Mouse (Mus musculus) right cerebral cortex, postnatal 4 days (tissue): ENCODE results near the gene Atp1b3.
"Not testable (repeated sequence)": the region's sequence is repeated elsewhere in the genome, so short reads cannot be mapped to it uniquely, and the experiment has no call there.

Source experiments
- DNase-seq: peaks from one replicate; pipeline ENCODE4 v3.0.0-alpha.2; 2022

Atp1b3 gene

DNA sequence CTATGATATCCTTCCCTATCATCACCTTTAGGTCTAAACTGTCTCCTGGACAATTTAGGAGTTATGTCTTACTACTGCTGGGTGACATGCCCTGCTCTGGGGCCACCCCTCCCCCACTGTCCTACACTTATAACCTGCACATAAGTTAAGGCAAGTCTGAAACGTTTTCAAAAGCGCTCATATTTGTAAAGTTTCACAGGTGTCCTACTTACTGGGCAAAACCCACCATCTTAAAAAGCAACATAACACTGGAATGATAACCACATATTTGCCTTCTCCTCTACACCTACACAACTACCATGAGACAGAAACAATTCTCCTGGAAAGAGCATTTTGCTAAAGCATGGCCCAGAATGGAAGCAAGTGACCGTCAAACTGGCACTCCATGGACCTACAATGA, 4.2 kb downstream of the Atp1b3 start:
- DNase-seq, result no peak

DNA sequence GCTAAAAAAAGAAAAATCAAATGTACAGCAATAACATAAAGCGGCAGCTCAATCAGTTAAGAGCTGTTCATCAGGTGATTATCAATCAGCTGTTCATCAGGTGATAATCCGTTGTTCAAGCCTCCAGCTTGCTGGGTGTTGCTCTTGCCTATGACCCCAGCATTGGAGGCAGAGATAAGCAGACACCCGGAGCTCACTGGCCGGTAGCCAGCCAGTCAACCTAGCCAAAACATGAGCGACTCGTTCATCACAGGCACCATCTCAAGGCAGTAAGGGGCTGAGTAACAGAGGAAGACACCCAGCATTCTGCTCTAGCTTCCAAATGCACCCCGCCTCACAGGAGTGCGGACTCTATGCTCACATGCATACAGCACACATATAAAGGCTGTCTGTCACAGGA, 10.4 kb downstream of the Atp1b3 start:
- no peak for DNase-seq

DNA sequence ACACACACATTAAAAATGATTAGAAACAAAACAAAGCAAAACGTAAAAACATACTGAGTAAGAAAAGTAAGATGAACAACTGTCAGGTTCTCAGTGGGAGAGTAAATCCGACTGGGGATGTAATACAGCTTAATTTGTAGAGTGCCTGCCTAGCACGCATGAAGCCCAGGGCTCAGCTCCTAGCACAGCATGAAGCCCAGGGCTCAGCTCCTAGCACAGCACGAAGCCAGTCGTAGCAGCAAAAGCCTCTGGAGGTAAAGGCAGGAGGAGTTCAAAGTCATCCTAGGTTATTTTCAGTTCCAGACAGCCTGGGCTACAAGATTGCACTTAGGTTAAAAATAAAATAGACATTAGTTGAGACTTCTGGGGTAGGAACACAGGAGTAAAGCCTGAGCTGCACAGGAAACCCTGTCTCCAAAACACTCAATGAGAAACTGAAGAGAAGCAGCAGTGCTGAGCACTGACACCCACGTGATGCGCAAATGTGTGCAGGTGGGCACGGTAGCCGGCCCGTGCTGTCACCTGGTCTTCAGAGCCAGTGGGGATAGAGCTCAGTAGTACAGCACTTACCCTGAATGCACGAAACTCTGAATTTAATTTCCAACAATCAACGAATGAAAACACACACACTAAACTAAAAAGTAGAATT, 11.0 kb downstream of the Atp1b3 start:
- no peak for DNase-seq

DNA sequence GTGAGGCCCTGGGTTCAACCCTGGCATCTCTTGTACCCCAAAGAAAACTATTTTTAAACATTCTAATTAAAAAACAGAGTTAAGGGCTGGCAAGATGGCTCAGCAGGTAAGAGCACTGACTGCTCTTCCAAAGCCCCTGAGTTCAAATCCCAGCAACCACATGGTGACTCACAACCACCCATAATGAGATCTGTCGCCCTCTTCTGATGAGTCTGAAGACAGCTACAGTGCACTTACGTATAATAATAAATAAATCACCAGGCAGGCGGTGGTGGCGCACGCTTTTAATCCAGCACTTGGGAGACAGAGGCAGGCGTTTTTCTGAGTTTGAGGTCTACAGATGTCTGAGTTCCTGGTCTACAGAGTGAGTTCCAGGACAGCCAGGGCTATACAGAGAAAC, 12.5 kb downstream of the Atp1b3 start:
- not testable (repeated sequence) for DNase-seq

DNA sequence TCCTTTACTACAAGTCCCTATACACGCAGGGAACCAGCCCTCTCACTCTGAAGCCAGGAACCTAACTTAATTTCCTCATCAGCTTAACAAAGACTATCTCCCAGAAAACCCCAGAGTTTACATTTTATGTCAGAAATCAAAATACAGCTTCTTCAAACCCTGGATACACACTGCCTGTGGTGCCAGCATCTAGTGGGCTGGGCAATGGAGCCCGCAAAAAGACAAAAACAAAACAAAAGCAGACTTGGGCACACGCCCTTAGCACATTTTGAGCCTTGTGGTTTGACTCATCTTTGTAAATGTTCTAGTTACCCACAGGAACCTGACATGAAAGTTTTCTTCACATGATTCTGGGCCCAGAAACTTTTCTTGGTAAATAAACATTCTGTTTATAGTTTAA, 13.8 kb downstream of the Atp1b3 start:
- DNase-seq, result no peak

DNA sequence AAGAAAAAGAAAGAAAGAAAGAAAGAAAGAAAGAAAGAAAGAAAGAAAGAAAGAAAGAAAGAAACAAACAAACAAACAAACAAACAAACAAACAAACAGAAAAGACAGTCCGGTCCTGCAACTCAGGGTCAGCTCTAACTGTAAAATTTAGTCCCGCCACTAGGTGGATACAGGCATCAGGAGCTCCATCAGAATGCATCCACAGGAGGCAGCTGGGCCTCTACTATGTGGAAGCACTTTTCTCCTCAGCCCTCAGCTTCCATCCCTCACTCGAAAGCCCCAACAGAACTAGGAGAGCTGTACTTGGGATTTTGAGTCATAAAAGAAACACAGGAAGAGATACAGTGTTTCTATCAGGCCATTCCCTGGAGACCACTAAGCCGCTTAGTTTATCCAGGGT, 14.2 kb downstream of the Atp1b3 start:
- peak; percentile 30 for DNase-seq

DNA sequence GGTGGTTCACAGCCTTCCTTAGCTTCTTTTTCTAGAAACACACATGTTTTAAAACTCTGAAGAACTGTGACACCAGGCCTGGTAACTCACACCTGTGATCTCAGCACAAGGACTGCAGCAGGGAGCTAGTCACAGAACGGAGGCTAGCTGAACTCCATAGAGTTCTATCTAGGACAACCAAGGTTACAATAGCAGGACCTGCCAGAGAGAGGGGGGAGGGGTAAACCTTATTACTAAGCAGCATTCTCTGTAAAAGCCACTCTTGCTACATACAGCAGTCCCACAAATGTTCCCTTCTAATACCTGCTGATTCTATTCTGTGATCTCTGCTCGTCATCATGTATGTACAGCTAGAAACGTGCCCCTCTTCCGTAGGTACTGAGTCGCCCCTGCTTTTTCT, 15.4 kb downstream of the Atp1b3 start:
- DNase-seq, result no peak

DNA sequence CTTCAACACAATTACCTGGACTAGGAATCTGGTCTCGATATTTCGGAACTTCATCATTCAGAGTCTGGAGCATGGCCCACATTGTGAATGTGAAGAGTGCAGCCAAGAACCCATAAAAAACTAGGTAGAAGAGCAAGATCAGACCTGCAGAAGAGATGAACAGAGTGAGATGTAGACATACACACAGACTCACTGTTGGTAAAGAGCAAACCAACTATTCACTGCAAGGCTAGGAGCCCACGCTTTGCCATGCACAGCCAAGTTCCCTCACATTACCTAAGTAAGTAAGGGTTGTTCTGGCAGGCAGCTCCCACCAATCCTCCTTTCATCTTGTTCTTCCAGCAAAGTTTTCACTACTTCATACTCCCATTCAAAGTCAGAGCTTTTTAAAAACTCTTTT, 18.5 kb downstream of the Atp1b3 start:
- DNase-seq, result no peak

DNA sequence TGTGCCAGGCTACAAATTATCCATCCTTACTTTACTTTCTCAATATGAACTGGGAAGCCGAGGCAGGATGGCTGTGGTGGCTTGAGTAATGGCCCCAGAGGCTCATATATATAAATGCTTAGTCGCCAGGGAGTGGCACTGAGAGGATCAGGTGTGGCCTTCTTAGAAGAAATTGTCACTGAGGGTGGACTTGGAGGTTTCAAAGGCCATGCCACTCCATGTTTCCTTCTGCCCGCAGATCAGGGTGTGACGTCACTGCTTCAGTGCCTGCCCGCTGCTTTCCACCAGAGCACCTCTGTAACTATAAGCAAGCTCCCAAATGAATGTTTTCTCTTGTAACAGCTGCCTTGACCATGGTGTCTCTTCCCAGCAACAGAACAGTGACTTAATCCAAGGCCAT, 33.1 kb downstream of the Atp1b3 start:
- DNase-seq, result no peak

DNA sequence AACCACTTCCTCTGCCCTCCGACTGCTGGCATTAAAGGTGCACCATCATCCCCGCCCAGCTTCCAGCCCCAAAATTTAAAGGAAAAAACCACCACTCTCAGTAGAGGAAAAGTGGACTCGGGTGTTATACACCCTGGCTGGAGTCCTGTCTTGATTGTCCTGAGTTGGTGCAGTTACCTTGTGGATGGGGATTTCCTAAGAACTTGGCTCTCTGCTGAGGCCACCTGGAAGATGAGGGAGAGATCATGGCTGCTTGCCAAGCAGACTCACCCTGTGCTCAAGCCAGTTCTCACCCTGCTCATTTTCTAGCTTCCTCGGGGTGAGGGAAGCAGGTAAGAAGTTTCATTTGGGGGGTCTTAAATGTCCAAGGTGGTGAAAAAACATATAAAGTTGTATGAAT, 36.0 kb downstream of the Atp1b3 start:
- DNase-seq, result no peak

DNA sequence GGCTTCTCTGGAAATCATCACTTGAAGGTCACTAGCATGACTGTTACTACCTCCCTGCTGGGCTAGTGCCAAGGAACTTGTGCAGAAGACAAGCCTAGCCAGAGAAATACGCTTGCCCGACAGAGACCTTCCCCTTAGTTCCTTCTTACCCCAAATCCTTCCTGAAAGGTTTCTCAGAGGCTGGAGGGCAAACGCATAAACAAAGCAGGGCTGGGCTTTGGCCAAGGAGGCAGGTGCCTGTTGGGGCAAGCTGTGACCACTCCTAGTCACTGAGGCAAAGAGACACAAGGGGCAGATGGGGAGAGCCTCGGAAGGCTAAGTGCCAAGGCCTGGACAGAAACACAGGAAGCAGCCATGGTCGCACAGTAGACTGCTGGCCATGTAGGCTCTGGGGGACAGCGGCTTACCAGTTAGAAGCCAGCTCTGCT, 37.7 kb downstream of the Atp1b3 start:
- DNase-seq, result no peak

DNA sequence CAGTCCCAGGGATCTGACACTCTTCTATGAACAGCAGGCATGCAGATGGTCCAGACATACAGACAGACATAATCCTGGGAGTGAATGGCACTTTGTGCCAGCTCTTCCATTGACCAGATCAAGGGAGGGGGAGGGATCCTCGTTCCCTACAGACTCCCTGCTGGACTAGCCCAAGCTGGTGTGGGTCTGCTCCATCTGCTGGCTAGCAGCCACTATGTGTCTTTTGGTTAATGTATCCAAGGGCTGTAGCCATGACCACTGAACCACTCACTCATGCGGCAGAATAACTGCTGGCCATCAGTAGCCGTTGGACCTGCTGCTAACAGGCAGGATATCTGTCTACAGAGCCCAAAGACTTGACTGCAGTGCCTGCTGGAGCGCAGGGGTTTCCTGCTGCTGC, 39.7 kb downstream of the Atp1b3 start:
- DNase-seq, result no peak

DNA sequence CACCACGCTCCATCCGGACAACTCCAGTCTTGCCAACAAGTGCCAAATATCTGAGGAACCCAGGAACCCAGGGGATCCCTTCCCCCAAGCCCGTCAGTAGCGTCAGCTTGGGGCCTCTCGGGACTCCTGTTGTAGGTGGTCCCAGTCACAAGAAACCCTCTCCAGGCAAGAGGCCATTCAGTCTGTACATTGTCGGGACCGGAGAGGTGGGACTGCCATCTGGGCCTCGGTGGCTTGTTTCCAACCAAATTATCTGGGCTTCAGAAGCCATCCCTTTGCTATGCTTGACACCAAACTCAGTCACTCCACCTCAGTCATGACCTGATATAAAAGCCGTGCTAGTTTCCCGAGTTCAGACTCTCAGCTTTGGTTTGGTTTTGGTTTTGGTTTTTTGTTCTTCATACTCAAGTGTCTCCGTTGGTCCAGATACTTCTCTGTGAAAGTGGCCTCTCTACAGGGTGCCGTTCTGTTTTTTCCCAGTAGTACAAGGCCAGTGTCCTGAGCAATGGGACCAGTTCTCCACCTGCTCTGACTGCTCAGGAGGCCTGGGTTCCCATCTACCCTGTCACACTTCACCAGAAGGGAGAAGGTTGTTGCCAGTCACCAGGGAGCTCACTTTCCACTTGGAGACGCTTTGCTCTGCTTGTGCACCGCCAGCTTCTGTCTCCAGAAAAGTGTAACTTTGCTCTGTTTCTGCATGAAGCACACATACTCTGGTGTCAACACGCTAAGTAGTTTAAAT, 41.7 kb downstream of the Atp1b3 start:
- DNase-seq, result no peak

DNA sequence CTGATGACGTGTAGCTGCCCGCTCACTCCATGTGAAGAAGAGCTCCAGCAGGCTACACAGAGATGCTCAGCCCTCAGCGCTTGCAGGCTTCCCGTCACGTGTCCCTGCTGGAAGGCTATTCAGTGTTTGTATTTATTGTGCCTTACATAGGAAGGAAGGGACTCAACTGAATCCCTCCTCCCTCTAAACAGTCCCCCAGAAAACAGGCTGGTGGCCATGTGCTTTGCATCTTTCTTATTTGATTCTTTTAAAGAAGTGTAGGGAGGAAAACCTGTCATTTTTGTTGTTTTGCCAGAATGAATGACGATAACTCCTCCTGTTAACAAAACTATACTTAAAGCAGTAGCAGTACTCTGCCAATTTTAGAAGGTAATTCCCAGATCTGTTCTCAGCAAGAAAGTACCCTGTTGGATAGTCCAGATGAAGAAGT, 43.7 kb downstream of the Atp1b3 start:
- peak; percentile 23 for DNase-seq

DNA sequence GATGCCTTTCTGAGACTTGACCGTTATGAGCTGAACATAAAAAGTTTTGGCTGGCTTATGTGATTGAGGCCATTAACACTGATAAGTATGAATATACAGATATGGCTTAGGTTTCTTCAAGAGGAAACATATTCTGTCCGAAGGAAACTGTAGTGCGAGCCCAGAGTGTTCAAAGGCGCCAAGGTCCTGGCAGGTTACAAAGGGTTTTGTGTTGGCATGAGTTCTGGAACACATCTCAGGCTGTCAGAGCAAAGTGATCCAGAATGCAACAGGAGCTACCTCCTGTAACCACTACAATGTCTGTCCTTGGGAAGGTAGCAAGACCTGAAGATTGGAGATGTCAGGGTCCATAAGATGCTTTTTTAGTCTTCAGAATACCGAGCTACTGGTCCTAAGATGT, 44.9 kb downstream of the Atp1b3 start:
- DNase-seq, result no peak

DNA sequence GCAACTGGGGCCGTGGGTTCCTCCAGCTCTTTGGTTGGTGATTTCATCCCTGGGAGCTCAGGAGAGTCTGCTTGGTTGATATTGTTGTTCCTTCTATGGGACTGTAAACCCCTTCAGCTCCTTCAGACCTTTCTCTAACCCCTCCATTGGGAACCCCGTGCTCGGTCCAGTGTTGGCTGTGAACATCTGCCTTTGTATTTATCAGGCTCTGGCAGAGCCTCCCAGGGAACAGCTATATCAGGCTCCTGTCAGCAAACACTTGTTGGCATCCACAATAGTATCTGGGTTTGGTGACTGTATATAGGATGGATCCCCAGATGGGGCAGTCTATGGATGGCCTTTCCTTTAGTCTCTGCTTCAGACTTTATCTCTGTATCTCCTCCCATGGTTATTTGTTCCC, 52.2 kb downstream of the Atp1b3 start:
- no peak for DNase-seq

DNA sequence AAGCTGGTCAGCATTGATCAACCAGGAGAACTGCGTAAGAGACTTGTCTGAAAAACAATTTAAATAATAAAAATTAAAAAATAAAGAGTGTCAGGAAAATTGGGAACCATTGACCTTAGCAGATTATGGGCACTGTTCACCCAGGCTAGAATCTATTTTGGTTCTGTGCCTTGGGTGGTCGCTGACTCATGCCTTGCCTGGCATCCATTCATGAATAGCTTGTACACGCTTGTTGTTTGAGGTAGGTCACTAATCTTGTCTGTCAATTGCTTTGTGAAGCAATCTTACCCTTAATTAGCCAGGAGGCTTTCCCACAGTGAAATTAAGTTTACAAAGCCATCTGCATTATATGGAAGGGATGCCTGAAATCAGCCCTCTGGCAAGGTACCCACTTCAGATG, 55.4 kb downstream of the Atp1b3 start:
- no peak for DNase-seq

DNA sequence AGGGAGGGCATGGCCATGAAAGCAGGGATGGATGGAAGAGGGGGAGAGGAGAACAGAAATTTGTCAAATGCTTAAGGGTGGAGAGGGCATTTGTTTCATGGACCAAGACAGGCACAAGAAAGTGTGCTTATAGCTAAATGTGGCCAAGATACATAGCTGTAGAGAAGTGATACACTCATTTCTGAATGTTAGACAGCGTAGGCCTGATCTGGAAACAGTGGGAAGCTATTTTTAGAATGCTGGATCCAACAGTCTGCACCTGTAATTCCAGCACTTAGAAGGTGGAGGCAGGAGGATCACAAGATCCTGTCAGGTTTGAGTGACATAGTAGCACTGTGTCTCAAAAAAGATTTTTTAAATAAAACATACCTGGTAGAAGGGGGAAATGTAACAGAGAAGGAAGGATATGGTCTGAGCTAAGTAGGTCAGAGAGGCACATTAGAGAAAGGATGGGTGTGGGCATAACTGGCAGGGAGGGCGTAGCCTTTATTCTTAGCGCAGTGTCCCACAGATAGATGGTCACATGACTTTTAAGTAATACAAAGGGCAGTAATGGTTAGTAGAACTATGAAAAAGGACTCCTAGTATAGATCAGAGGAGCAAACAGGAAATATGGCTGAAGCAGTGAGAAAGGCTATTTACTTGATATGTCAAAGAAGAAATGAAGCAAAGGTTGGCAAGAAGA, 64.8 kb downstream of the Atp1b3 start:
- DNase-seq, result no peak

DNA sequence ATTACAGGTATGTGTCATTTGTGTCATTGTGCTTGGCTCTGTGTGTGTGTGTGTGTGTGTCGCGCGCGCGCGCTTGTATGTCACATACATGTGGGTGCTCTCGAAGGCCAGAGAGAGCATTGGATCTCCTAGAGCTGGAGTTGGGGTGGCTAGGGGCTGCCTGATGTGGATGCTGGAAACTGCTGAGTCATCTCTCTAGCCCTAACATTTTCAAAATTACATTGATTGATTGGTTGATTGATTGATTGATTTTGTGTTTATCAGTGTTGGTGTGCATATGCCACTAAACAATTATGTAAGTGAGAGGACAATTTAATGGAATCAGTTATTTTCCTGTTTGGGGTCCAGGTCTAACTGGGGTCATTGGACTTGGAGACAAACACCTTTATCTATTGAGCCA, 72.1 kb downstream of the Atp1b3 start:
- no peak for DNase-seq

DNA sequence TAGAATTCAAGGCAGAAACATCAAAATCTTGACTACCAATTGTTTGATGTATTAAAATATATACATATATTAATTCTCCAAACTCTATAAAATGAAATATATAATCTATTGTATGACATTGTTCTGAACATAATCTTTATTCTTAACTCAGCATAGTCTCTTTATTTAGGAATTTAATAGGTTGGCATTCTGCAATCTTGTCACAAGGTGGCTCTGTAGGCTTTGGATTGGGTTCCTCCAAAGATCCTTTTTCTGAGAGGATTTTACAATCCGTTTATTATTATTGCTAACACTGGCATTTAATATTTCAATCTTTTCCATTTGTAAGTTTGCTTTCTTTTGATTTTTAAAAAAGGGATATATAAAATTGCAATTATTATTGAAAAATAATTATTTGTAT, 79.3 kb downstream of the Atp1b3 start:
- DNase-seq, result no peak
